Mouse (Mus musculus): Measurements from ENCODE around the gene Trappc13. TPM values are rescaled to one million over a fixed set of nuclear protein-coding genes. Genes with fewer than 3 reads are reported as not detected.
"Not testable (repeated sequence)": the region's sequence is repeated elsewhere in the genome, so short reads cannot be mapped to it uniquely, and the experiment has no call there.

Trappc13 gene
- polyA plus RNA-seq (2015; fragmentation: Nextera tagmentation; extraction: Ambion mirVana), result 56.2 and 61.4 TPM in 2 replicates

DNA sequence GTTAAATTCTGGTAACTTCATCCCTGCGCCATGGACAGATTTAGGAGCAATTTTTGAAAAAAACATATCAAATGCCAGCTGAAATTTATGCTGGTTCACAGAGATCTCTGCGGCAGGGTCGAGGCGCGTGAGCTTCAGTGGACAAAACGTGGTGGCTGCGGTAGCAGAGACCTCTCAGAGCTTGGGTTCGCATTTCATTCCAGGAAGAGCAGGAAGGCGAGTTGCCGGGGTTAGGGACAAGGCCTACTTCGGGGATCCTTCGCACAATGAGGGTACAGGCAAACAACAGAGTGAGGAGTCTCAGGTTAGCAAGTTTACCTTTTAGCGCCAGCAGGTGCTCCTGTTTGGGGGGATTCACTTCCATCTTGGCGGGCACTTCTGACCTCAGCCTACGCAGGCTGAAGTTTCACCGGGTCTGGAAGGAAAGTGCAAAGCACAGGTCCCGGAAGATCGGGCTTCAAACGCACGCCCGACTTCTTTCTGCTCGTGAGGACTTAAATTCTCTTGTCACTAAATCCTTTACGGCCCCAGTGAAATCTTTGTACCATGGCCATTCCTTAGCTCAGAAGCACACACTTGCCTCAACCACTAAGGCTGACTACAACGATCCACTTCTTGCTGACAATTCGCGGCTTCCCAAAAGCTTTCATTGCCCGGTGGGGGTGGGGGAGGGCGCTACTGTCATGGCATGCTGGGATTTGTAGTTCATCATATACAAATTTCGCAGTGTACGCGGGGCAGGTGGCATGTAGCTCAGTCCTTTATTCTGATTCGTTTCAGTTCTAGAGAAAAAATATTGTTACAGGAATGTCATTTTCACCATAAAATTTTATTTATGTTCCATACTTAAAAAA, at the start of gene Trappc13:
TSS of gene Trappc13 (minus strand) at position 674 of the 854 bp plus-strand sequence.
- no peaks in the 10 kb centered on the region for H3K36me3 ChIP-seq
- WGBS, result under 1% methylated on average over 32 of the region's 32 CpGs
- no peaks in the 10 kb centered on the region for H3K9me3 ChIP-seq
- H3K27me3 ChIP-seq (replicated peaks), result no peaks in the 10 kb centered on the region
- H3K9ac ChIP-seq, result peak within 1 kb of the TSS; percentile 83
- peak within 1 kb of the TSS; percentile 66 for H3K4me2 ChIP-seq (replicated peaks)
- 0 out of 2 replicates have a peak, but pooled peaks cover 3% of the 10 kb centered on the region for H3K4me1 ChIP-seq (replicated peaks)
- peak within 1 kb of the TSS; percentile 89 for H3K4me3 ChIP-seq (replicated peaks)
- H3K27ac ChIP-seq, result peak within 1 kb of the TSS; percentile 82
- peak; percentile 94 for ATAC-seq

DNA sequence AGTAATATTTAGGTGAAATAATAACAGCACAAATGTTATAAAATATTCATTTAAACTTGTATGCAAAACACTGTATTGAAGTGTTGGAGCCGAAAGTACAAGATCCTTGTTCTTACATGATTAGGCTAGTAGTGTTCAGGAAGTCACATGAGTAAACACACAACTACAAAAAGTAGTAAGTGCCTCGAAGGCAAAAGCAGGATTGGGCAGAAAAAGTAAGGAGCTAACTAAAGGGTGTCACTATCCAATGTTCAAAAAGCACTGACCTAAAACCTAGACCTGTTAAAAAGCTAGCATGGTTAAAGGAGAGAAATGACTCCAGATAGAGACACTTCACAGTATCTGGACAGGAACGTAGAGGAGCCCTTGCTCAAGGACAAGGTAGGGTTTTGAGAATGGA, 49.2 kb upstream of the Trappc13 start:
- H3K27me3 ChIP-seq (replicated peaks), result no peaks in the 10 kb centered on the region
- 0 out of 2 replicates have a peak, but pooled peaks cover 3% of the 10 kb centered on the region for H3K4me1 ChIP-seq (replicated peaks)
- no peak for ATAC-seq
- H3K27ac ChIP-seq, result no peak overlapping the region
- 56% methylated on average over 3 of the region's 3 CpGs for WGBS
- H3K36me3 ChIP-seq, result peaks cover 2% of the 10 kb centered on the region; the same call in 1 of the 2 replicates
- H3K4me3 ChIP-seq (replicated peaks), result peak overlapping the region; percentile 74
- no peaks in the 10 kb centered on the region for H3K9me3 ChIP-seq
- peak overlapping the region; percentile 6 for H3K9ac ChIP-seq
- H3K4me2 ChIP-seq (replicated peaks), result peak overlapping the region; percentile 52

DNA sequence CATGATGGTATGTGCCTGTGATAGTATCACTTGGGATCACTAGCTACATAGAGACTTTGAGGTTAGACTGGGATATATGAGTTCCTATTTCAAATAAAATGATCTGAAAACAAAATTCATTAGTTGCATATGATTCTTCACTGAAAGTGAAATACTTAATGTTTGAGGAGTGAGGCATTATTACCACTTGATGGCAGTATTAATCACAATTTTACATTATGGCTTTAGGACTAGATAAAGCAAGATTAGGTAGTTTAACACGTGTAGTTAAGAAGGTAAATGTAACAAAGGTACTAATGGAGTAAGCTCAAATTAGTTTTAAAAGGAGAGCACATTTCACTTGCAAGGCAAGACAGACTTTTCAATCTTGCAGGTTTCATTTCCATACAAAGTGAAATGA, 26.0 kb upstream of the Trappc13 start:
- no peak overlapping the region for H3K9ac ChIP-seq
- H3K4me3 ChIP-seq (replicated peaks), result no peak overlapping the region
- H3K27ac ChIP-seq, result no peak overlapping the region
- H3K4me2 ChIP-seq (replicated peaks), result no peak overlapping the region
- H3K27me3 ChIP-seq (replicated peaks), result no peaks in the 10 kb centered on the region
- 67% methylated on average over 1 of the region's 1 CpGs for WGBS
- no peak for ATAC-seq
- peaks cover 3% of the 10 kb centered on the region; the same call in 1 of the 2 replicates for H3K36me3 ChIP-seq
- H3K4me1 ChIP-seq (replicated peaks), result no peaks in the 10 kb centered on the region
- H3K9me3 ChIP-seq, result no peaks in the 10 kb centered on the region

DNA sequence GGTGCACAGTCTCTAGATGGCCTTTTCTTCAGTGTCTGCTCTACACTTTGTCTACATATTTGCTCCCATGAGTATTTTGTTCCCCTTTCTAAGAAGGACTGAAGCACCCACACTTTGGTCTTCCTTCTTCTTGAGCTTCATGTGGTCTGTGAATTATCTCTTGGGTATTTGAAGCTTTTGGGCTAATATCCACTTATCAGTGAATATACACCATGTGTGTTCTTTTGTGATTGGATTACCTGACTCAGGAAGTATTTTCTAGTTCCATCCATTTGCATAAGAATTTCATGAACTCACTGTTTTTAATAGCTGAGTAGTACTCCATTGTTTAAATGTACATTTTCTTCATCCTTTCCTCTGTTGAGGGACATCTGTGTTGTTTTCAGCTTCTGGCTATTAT, 17.6 kb upstream of the Trappc13 start:
- not testable (repeated sequence) for H3K4me3 ChIP-seq (replicated peaks); H3K4me1 ChIP-seq (replicated peaks); H3K9ac ChIP-seq; H3K4me2 ChIP-seq (replicated peaks); H3K27me3 ChIP-seq (replicated peaks); H3K9me3 ChIP-seq; H3K27ac ChIP-seq; ATAC-seq; H3K36me3 ChIP-seq

DNA sequence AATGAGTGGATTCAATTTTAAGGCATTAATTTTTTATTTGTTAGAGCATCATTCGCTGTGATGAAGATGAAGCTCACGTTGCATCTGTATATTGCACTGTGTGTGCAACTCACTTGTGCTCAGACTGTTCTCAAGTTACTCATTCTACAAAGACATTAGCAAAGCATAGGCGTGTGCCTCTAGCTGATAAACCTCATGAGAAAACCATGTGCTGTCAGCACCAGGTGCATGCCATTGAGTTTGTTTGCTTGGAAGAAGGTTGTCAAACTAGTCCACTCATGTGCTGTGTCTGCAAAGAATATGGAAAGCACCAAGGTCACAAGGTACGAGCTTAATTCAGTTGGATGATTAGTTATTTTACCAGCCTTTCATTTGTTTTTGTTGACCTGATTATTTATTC, 9.1 kb upstream of the Trappc13 start:
- WGBS, result 79% methylated on average over 4 of the region's 4 CpGs
- peak; percentile 71 for ATAC-seq
- H3K36me3 ChIP-seq, result 0 out of 2 replicates have a peak, but pooled peaks cover 9% of the 10 kb centered on the region

DNA sequence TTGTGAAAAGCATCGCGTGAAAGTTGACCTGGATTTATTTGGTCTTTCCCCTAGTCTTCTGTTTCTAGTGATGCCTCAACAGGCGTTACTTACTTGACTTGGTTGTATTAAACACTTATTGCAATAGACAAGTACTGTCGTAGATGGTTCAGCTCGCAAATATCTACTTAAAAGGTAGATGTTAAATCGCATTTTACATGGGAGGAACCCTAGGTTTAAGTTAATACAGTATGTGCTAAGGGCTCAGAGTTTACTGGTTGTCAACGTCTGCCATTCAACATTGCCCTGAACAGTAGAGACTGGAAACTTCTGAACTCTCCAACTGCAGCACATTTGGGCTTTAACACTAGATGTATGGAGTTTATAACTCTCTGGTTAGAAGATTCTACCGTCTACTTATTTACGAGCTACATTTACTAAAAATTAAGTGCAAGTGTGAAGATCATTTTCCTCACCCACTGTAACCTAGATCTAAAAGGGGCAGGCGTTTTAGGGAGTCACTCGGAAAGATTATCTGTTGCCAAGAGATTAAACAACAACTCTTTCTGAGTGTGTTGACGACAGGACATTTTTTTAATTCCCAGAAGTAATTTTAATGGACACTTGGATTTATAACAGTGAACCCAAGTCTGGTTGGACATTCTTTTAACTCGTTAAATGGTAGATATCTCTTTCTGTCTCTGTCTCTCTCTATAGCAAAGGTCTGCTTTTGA, 1.1 kb upstream of the Trappc13 start:
- peak overlapping the region; percentile 89 for H3K4me3 ChIP-seq (replicated peaks)
- no peak for ATAC-seq

More for the DNA sequence above, 9.1 kb upstream of the Trappc13 start:
- Histone ChIP-seq H3K4me1 (replicated peaks) (no peaks in the 10 kb centered on the region), H3K27me3 (replicated peaks) (no peaks in the 10 kb centered on the region), H3K4me3 (replicated peaks) (no peak overlapping the region), H3K27ac (no peak overlapping the region), H3K9ac (no peak overlapping the region), H3K4me2 (replicated peaks) (no peak overlapping the region), H3K9me3 (no peaks in the 10 kb centered on the region)

DNA sequence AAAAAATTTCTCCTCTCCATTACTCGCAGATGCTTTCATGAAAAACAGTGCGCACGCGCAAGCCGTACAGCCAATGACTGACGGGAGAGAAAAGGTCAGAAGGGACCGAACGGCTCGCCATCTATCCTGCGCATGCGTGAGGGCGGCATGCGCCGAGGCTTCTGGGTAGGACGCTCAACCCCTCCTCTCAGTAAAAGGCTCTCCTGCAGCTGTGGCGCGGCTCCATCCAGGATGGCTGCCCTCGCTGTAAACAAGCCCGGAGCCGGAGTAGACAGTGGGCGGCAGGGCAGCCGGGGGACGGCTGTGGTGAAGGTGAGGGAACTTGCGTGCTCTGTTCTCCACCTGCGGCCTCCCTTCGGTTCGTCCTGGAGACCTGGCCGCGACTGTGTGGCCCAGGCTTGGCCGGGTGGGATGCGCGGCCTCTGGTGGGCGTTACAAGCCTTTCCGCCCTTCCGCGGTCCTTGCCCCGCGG, 417 bp upstream of the Trappc13 start, which contains the start of gene Trim23:
TSS of gene Trim23 (plus strand) at position 148 of the 472 bp plus-strand sequence.
- peak within 1 kb of the TSS; percentile 66 for H3K4me2 ChIP-seq (replicated peaks)
- peak within 1 kb of the TSS; percentile 83 for H3K9ac ChIP-seq
- H3K4me1 ChIP-seq (replicated peaks), result 0 out of 2 replicates have a peak, but pooled peaks cover 3% of the 10 kb centered on the region
- peak within 1 kb of the TSS; percentile 82 for H3K27ac ChIP-seq
- H3K27me3 ChIP-seq (replicated peaks), result no peaks in the 10 kb centered on the region
- H3K36me3 ChIP-seq, result no peaks in the 10 kb centered on the region
- ATAC-seq, result peak; percentile 99
- WGBS, result under 1% methylated on average over 38 of the region's 38 CpGs
- H3K9me3 ChIP-seq, result no peaks in the 10 kb centered on the region
- H3K4me3 ChIP-seq (replicated peaks), result peak within 1 kb of the TSS; percentile 89

More for the DNA sequence above, 1.1 kb upstream of the Trappc13 start:
- Histone ChIP-seq H3K4me2 (replicated peaks) (peak overlapping the region; percentile 58), H3K4me1 (replicated peaks) (0 out of 2 replicates have a peak, but pooled peaks cover 3% of the 10 kb centered on the region), H3K27ac (peak overlapping the region; percentile 74; the same call in 1 of the 2 replicates), H3K36me3 (0 out of 2 replicates have a peak, but pooled peaks cover 3% of the 10 kb centered on the region), H3K27me3 (replicated peaks) (no peaks in the 10 kb centered on the region), H3K9ac (peak overlapping the region; percentile 83), H3K9me3 (no peaks in the 10 kb centered on the region)
- WGBS, result 16% methylated on average over 13 of the region's 13 CpGs

DNA sequence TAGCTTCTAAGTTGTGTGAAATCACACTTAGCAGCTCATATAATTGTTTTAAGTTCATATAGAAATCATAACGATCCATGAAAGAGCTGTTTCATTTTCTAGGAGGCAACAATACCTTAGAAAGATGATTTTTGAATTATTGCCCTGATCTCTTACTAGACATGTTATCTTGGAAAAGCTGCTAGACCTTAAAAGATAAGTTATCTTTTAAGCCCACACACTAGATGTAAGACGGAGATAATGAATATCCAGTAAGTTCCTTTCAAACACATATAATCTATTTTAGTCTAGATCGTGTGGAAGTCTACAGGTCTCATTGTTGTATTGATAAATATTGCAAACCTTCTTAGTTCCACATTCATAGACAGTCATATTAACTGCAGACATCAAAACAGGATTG, 1.4 kb downstream of the Trappc13 start:
- no peaks in the 10 kb centered on the region for H3K36me3 ChIP-seq
- peak overlapping the region; percentile 61 for H3K4me2 ChIP-seq (replicated peaks)
- H3K27me3 ChIP-seq (replicated peaks), result no peaks in the 10 kb centered on the region
- 0 out of 2 replicates have a peak, but pooled peaks cover 10% of the 10 kb centered on the region for H3K4me1 ChIP-seq (replicated peaks)
- no peak overlapping the region for H3K27ac ChIP-seq
- peak overlapping the region; percentile 30; the same call in 1 of the 2 replicates for H3K9ac ChIP-seq
- H3K4me3 ChIP-seq (replicated peaks), result peak overlapping the region; percentile 24; the same call in 1 of the 2 replicates
- no peak for ATAC-seq
- WGBS, result 54% methylated on average over 3 of the region's 3 CpGs
- H3K9me3 ChIP-seq, result no peaks in the 10 kb centered on the region

DNA sequence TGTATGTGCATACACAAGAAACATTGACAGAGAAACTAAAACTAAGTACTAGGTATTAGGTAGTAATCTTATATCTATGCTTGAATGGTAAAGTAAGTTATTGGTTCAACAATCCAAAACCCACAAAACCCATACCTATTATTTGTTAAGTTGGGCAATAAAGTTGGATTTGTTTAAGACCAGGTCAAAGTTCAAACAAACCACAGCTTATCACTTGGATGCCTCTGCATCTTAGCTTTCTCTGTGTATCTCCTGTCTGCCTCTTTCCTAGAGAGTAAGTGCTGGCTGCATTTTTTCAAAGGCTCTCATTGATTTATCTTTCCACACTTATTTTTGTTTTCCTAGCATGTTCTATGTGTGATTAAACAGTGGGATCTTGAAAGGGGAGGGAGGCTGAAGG, 5.8 kb downstream of the Trappc13 start:
- Histone ChIP-seq H3K4me3 (replicated peaks) (no peak overlapping the region), H3K9ac (no peak overlapping the region), H3K36me3 (0 out of 2 replicates have a peak, but pooled peaks cover 2% of the 10 kb centered on the region), H3K4me1 (replicated peaks) (0 out of 2 replicates have a peak, but pooled peaks cover 7% of the 10 kb centered on the region), H3K4me2 (replicated peaks) (no peak overlapping the region), H3K27ac (no peak overlapping the region), H3K9me3 (no peaks in the 10 kb centered on the region), H3K27me3 (replicated peaks) (no peaks in the 10 kb centered on the region)
- ATAC-seq, result no peak

DNA sequence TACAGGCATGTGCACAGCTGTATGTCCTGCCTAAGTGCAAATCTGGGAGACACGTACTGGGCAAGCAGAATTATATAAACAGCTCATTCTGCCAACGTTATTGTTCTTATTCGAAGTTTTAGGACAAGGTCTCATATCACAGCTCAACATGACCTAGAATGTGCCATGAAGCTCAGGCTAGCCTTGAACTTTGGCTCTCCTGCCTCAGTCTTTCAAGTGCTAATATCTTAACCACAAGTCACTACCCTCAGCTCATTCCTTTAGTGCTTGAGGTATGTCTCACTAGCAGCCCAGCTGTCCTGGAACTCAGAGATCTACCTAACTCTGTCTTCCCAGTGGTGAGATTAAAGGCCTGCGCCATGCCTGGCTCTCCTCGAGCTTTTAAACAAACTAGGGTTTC, 6.6 kb downstream of the Trappc13 start:
- Histone ChIP-seq H3K27ac (no peak overlapping the region), H3K4me2 (replicated peaks) (no peak overlapping the region), H3K9ac (no peak overlapping the region), H3K9me3 (no peaks in the 10 kb centered on the region), H3K27me3 (replicated peaks) (no peaks in the 10 kb centered on the region), H3K4me3 (replicated peaks) (no peak overlapping the region), H3K36me3 (0 out of 2 replicates have a peak, but pooled peaks cover 2% of the 10 kb centered on the region), H3K4me1 (replicated peaks) (0 out of 2 replicates have a peak, but pooled peaks cover 7% of the 10 kb centered on the region)
- 78% methylated on average over 5 of the region's 5 CpGs for WGBS
- no peak for ATAC-seq

DNA sequence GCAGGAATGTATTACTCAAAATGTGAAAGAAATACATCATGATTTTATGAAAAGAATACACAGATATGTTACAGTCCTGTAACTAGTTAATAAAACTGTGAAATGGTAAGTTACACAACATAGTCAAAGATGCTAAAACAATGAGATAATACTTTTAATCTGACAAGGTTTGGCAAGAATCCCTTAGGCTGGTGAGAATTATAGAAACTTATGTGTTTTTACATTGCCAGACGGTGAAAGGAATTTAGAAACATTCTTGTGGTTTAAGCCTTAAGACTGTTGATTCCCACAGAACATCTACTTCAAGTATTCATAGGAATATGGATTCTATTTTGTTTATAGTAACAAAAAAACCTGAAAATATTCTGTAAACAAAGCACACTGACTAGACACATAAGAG, 22.6 kb downstream of the Trappc13 start:
- H3K9ac ChIP-seq, result no peak overlapping the region
- H3K27me3 ChIP-seq (replicated peaks), result no peaks in the 10 kb centered on the region
- H3K27ac ChIP-seq, result no peak overlapping the region
- H3K4me2 ChIP-seq (replicated peaks), result no peak overlapping the region
- H3K4me1 ChIP-seq (replicated peaks), result no peaks in the 10 kb centered on the region
- H3K4me3 ChIP-seq (replicated peaks), result no peak overlapping the region
- peaks cover 10% of the 10 kb centered on the region for H3K36me3 ChIP-seq
- no peaks in the 10 kb centered on the region for H3K9me3 ChIP-seq
- no peak for ATAC-seq
- 62% methylated on average over 1 of the region's 1 CpGs for WGBS

DNA sequence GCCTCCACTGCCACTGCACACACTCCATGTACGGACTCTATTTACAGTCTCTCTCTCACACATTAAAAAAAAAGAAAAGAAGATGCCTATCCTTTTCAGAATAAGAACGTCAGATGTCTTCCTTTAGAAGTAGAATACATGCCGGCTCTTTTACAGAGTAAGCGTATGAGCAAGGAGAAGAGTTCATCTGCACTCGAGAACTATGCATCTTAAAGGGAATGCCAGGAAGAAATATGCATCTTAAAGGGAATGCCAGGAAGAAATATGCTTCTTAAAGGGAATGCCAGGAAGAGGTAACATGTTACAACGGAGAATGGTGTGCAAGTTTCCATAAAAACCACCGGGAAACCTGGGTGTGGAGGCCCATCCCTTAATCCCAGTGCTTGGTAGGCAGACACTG, 23.2 kb downstream of the Trappc13 start:
- ATAC-seq, result no peak
- no peaks in the 10 kb centered on the region for H3K4me1 ChIP-seq (replicated peaks)
- H3K36me3 ChIP-seq, result peaks cover 7% of the 10 kb centered on the region
- H3K27ac ChIP-seq, result no peak overlapping the region
- H3K4me2 ChIP-seq (replicated peaks), result no peak overlapping the region
- no peaks in the 10 kb centered on the region for H3K9me3 ChIP-seq
- H3K4me3 ChIP-seq (replicated peaks), result no peak overlapping the region
- H3K9ac ChIP-seq, result no peak overlapping the region
- WGBS, result 85% methylated on average over 7 of the region's 7 CpGs
- no peaks in the 10 kb centered on the region for H3K27me3 ChIP-seq (replicated peaks)
